Mouse (Mus musculus) spleen, adult 2 months (tissue): ENCODE data around the gene Pard3.

ENCODE experiments used
- CTCF ChIP-seq: fragments of 200-500 bp; IDR thresholded peaks from 2 replicates; pipeline ENCODE4 v1.5.1; 2011; ENCODE audit warnings: mild to moderate bottlenecking, inconsistent platforms; ENCODE audit not compliant: insufficient read depth, insufficient read length, insufficient replicate concordance; ENCODE audit errors: extremely low read depth
- POLR2A ChIP-seq: fragments of 200-500 bp; IDR thresholded peaks from 2 replicates; pipeline ENCODE4 v1.6.1; 2011; ENCODE audit warnings: low read depth, low read length, inconsistent platforms

GRCm38 (mm10) chr8:127564426-127564825 is 500.7 kb downstream of the Pard3 start:
- TF ChIP-seq CTCF = no peak
- TF ChIP-seq POLR2A = no peak
